Mouse (Mus musculus): ENCODE results near the gene Usp22.
"Not testable (repeated sequence)": the region's sequence is repeated elsewhere in the genome, so short reads cannot be mapped to it uniquely, and the experiment has no call there.

The Usp22 gene

DNA sequence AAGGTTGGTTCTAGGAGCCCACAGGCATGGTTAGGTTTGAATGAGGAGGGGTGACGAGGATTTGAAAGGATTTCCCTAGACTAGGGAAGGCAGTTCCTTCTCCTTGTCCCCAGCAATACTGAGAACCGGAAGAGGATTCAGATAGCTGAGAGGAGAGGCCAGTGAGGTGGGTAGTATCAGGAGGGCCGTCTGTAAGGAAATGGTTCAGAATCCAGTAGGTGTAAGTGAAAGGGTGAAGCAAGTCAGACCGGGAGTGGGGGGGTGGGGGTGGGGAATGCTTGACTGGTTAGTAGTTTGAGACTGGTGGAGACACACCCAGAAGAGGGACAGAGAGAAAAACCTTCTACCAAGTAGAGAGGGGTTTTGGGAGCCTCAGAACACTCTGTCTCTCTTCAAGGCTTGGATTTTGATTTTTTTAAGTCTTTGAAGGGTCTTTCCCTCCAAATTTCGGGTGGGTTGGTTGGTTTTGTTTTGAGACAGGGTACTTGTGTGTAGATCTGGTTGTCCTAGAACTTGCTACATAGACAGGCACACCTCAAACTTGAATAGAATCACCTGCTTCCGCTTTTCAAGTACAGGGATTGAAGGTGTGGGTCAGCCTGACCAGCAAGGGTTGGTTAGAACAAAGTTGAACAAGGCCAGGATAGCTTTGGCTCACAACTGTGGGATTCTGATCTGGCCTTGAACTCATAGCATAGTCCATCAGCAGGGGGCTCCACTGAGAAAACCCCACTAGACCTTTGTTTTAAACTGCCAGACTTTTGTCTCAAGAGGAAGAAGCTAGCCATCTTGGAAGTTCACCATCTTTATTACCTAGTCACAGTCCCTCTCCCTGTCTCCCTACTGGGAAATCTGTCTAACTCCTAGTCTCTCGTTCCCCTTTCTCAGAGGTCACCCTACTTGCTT is 31.0 kb downstream of the Usp22 start:
- peak; percentile 37 for DNase-seq (ENCODE audit: low spot score)

DNA sequence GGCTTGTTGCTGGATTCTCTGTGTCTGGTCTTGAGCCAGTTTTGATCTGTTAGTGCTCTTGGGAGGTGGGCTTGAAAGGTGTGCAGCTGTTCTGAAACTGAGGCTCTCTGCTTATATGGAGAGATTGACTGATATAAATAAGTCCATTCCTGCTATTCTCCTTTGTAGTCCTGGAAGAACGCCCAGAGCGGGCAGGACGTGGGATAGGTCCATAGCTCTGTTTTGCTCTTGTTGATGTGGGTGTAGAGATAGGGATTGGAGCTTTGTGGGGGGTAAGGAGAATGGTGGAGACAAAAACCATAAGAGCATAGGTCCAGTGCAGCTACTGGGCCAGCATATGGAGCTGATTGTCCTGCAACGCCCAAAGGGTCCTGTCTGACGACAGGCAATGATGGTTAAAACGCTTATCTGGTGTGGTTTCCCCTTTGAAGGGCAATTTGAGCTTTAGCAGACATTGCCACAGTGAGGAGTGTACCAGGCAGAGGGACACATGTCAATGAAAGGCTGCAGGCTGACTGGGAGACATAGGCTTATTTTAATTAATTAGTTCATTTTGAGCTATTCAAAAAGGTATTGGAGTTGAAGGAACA is 31.8 kb downstream of the Usp22 start:
- peak; percentile 32 for DNase-seq (ENCODE audit: low spot score)

DNA sequence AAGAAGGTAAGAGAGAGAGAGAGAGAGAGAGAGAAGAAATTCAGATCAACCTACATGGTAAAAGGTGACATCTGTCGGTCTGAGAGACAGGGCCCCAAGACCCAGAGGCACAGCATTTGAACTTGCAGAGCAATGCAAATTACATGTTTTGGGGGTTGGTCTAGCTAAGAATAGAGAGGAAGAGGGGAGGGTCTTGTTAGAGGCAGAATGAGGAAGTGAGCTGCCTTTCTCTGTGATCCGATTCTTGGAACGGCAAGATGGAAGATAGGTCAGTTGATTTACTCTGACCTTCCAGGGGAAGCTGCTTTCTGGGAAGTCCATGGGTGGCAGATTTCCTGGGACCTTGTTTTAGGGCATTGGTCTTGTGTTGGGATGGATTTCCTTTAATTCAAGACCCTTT is 32.6 kb downstream of the Usp22 start:
- DNase-seq (ENCODE audit: low spot score): peak; percentile 52

DNA sequence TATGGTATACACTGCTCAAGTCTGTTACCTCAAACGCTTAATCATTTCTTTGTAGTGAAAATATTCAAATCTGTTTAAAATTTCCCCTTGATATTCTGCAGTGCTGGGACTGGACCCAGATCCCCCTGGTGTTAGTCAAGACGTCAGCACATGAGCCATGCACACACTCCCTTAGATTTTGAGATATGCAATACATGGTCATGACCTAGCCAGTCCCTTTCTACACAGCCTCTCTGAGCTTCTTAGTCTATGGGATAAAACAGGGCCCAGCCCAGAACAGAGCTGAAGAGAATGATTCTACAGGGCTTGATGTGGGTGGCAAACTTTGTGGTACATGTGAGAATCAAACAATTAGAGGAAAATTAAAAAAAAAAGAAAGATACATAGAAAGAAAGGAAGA is 33.2 kb downstream of the Usp22 start:
- no peak for DNase-seq (ENCODE audit: low spot score)

DNA sequence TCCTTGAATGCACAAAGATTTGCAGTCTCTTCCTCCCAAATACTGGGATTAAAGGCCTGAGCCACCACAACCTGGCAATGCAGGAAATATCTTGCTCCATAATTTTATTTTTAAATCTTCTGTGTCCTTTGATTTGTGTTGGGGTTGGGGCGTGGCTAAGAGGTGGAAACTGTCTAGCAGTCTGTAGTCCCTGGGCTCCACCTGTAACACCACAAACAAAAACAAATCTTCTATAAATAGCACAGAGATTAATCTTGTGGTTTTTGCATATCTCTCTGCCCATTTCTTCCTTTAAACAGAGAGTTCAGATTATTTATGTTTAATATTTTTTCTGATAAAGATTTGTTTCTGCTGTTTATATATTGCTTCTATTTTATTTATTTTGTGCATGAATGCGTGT is 41.9 kb downstream of the Usp22 start:
- DNase-seq (ENCODE audit: low spot score): no peak

DNA sequence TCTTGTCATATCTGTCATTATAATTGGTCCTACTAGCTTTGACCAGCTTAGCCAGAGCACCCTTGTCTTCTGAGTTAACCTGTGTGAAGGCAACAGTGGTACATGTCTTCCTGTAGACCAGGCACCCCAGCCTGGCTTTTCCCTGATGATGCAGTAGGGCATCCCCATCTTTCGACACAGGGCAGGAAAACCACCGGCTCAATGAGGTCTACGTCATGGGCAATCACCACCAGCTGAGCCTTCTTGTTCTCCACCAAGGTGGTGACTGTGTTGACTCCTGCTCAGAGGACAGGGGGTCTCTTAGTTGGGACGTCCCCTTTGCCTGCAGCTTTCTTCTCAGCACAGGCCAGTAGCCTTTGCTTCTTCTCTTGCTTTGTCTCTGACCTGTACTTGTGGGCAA is 44.2 kb downstream of the Usp22 start:
- DNase-seq (ENCODE audit: low spot score): not testable (repeated sequence)

DNA sequence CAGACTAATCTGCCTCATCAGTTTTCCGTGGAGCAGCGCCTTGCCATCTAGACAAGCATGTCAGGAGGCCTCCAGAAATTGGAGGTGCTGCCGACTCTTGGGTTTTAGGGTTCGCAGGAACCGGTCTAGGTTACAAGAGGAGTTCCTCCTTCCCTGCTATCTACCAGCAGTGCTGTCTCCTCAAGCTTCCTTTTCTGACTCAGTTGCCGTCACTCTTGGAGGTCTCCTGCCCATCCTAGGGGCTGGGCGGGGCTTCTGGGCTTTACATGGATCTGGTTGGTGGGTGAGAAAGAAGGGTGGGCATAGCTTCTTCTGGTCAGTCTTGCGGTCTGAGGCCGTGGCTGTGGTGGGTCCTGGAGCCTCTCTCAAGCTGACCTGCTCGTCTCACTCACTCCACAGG is 45.5 kb downstream of the Usp22 start:
- no peak for DNase-seq (ENCODE audit: low spot score)

DNA sequence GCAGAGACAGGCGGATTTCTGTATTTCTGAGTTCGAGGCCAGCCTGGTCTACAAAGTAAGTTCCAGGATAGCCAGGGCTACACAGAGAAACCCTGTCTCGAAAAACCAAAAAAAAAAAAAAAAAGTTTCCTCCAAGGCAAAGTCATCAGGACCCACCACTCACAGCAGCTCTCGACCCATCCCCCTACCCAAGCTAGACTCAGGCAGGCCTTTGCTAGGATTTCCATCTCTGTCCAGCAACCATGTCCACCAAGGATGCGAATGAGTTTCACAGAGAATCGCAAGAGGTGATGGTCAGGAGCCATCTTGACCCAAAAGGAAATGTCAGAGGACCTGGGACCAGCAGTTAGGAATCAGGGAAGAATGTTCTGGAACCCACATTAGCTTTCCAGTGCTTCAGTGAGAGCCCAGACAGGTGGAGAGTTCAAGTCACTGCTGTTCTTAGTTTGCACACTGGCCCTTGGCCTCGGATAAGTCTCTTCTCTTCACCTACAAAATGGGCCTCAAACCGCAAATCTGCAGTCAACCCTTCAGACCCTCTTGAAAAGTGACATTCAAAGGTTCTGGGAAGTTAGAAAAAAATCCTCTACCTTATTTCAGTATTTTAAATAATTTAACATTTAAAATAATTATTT is 47.3 kb downstream of the Usp22 start:
- no peak for DNase-seq (ENCODE audit: low spot score)

DNA sequence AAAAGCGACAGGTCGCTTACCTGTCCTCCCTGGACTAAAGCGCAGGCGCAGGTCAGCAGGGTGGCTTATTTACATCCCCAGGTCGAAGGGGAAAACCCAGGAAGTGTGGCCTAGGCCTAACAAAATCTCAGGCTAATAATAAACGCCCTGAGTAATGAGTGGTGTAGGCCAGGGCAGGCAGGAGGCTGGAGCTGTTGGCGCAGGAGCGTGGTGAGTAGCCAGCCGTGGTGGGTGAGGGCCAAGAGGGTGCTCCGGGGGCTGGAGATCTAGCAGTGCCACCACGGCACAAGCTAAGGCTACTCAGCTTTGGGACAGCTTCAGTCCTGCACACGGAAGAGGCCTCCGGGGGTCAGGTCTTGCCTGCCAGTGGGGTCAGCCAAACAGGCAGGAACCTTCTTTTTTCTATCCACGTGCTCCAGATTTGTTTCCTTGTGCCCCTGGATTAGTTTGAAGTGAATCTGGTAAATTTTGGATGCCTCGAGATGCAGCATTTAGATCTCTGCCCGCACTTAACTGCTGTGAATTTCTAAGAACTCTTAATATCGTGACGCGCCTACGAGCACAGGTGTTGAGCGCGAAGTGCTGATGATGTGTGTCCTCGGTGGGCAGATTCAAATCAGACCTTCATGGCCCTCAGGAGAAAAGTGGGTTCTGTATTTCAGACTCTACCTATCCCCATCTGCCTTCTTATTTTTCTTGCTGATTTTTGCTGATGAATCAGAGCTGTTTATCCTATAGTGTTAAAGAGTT is 48.1 kb downstream of the Usp22 start, which contains the start of gene Tnfrsf13b:
TSS of gene Tnfrsf13b (plus strand) at position 150 of the 750 bp plus-strand sequence.
- DNase-seq (ENCODE audit: low spot score): no peak

DNA sequence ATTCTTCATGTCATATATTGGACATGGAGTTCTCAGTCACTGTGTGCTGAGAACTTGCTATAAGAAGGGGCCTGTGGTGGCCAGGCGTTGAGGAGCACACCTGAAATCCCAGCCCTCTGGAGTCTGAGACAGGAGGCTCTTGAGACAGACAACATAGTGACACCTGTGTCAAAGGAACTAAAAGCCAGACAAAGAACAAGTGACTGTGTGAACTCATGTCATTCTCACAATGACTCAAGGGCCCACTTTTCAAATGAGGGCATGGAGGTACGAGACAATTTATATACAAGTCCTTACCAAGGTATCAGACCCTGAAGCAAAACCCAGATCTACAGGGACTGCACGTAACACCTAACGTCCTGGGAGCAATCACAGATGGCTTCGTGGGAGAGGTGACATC is 48.9 kb downstream of the Usp22 start:
- no peak for DNase-seq (ENCODE audit: low spot score)

DNA sequence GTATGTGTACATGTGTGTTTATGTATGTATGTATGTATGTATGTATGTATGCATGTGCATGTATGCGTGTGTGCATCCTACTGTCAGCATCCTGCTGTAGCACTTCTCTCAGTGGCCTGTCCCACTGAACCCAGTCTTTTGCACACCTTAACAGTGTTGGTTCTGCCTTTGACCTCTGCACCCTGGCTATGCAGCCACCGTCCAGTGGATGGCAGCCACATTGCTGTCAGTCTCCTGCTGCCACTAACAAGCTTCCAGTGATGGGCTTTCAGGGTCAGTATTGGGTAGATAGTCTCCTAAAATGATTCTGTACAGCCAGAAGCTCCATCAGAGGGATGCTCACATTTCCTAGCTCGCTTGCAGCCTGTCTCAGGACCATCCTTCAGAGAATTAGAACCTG is 51.0 kb downstream of the Usp22 start:
- DNase-seq (ENCODE audit: low spot score): no peak

DNA sequence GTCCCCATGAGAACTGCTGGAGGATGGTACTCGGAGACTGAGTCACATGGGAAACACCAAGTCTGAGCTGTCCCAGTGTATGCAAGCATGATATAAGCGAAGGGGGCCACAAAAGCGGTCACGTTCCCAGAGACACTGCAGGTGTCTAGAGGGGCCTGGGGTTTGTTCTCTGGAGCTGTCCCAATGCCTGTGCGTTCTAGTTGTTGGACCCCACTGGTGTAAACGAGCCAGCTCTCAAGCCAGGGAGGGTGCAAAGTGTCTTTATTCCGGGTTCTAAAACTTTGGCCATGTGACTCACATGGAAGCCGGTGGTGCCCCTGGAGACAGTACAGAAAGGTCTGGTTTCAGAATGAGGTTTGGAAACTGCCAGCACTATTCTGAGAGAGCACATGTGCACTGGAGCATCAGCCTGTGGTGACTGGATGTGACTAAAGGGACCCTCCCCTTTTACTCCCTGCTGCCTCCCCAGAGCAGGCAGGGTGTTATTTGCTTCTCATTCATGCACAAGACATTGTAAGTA is 52.0 kb downstream of the Usp22 start:
- no peak for DNase-seq (ENCODE audit: low spot score)

DNA sequence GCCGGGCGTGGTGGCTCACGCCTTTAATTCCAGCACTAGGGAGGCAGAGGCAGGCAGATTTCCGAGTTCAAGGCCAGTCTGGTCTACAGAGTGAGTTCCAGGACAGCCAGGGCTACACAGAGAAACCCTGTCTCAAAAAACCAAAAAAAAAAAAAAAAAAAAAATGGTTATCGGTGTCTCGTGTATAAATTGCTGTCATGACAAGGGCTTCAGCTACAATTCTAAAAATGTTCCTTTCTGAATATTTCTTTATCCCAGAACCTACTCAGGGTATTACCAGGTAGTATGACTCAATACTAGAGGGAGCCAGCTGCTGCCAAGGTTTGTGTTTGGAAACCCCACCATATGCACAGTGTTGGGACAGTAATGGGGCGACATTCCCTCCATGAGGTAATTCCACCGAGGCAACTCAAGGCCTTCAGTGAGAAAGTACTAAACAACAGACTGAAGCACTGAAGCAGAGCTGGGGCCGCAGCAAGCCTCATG is 52.5 kb downstream of the Usp22 start:
- no peak for DNase-seq (ENCODE audit: low spot score)

DNA sequence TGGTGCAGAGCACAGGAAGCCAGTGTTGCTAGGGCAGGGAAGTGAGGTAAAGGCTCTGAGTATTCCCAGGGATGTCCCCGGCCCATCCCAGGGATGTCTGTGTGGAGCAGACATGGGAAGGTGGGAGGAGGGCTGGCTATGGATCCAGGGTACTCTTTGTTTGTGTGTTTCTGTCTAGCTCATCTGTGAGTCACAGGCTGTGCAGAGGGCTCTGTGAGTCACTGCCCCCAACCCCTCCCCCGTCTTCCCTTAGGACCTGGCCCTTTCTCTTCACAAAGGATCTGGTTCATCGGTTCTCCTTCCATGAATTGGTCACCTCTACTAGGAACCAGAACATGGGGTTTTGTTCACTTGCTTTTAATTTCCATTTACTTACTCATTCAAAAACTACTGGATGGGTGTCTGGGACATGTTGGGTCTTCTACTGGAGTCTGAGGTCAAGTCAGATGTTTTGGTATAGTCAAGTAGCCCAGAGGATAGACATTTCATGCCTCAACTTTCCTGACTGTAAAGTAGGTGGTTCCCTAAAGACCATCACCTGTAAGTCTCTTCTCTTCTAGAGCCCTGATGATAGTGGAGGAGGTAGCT is 54.8 kb downstream of the Usp22 start:
- no peak for DNase-seq (ENCODE audit: low spot score)

DNA sequence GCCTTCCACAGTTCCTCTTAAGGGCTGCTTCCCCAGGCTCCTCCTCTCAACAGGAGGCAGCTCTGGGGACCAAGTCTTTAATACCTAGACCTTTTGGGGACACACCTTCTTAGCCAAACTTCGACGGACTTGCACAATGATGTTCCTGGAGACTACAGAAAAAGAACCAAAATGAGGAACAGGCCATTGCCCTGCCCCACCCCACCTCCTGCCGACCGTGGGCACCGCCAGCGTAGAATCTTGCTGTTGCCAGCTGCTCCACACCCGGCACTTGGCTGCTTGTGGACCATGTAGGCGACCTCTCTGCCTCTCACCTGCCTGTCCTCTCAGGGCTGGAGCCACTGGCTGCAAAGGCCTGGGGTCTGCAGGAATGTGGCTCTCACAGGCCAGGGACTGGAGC is 58.6 kb downstream of the Usp22 start:
- peak; percentile 41 for DNase-seq (ENCODE audit: low spot score)

DNA sequence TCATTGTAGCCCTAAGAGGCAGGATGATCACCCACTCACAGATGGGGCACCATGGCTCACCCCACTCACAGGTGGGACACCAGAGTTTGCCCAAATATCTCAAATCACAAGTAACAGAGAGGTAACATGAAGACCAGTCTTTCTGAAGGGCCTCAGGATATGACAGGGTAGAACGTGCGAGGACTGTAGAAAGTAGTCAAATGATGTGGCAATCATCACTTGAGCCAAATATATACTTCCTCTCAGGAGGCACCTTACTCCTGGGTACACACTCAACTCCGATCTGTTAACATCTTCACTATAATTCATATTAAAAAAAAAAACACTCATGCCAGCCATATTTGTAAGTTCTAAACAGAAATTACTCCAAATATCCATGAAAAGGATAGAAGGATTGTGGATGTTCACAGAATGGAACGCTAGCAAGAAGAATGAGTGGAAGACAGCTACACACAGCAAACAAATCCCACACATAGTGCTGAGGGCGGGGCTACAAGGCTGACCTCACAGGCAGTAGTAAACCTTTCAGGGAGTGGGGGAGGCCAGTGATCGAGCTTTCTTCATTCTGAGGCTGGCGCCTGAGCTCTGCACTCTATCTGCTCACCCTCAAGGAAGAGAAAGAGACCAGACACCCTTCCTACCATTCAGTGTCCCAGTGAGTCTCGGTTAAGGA is 62.4 kb downstream of the Usp22 start:
- DNase-seq (ENCODE audit: low spot score): peak; percentile 28

DNA sequence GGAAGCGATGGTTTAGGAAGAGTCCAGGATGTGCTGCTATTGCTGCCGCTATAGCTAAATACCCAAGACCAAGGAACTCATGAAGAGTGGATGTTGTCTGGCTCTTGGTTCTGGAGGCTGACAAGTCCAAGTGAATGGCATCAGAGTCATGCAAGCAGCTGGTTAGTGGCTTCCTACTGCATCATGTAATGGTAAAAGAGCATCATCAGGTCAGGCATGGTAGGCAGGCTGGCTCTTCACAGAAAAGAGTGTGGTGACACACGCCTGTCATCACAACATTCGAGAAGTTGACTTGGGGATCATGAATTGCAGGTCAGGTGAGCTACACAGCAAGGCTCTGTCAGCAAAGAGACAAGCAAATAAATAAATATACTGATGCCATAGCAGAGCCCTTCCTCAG is 63.4 kb downstream of the Usp22 start:
- no peak for DNase-seq (ENCODE audit: low spot score)

DNA sequence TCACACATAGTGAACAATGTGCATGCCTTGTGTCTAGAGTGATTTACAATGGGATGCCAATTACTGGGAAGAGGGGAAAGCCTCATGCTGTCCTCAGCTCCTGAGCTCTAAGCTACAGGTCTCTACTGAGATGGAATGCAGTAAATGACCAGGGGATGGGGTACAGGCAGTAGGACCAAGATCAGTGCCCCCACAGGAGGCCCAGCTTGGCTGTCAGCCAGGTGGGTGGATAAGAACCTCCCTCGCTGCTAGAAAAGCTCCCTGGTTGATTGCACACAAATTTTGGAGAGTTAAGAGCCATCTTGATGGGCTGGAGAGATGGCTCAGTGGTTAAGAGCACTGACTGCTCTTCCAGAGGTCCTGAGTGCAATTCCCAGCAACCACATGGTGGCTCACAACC is 63.9 kb downstream of the Usp22 start:
- DNase-seq (ENCODE audit: low spot score): no peak

DNA sequence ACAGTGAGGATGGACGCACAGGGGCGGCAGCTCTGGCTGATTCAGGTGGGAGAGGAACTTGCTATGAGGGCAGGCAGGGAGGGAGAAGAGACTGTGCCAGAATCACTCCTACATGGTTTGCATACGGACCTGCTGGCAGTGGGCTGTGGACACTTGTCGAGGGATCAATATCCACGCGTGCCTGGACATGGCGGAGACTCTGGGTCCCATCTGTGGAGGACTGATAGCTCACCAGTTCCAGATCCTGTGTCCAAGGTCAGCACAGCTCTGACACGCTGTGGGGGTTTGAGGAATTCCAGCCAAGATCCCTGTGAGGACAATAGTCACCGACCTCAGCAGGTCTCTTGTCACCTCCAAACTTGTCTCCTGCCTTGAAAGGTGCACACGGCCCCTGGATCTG is 64.7 kb downstream of the Usp22 start:
- no peak for DNase-seq (ENCODE audit: low spot score)

DNA sequence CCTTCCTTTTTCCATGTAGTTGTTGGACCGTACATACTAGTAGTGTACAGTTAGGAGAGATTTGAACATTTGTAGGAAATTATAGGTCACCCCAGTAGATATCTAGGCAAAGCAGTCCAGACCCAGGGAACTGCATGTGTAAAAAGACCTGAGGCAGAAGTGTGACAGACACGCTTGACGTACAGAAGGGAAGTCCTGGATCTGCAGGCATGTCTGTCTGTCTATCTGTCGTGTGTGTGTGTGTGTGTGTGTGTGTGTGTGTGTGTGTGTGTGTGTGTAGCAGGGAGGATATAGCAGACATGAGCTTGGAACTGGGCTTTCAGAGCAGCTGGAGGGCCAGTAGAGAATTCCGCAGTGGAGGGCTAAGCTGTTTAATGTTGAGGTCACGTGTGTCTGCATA is 65.1 kb downstream of the Usp22 start:
- DNase-seq (ENCODE audit: low spot score): no peak

DNA sequence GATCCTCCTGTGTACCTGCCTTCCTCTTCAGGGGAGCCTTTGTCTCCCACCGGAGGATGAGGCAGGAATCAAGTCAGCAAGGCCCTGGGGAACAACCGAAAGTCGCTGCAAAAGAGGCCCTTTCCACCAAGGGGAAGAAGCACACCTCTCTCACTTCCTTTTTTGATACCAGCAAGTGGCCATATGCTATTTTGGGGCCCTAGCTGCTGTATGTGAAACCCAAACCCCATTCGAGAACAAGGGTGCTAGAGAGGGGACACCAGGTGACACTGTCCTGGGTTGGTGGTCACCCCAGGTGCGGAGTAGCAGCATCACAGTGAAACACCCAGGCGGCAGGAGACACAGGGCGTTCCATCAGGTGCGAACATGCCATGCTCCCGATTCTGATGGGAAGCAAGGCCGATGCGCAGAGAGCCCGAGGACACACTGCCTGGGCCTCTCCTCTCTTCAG is 65.9 kb downstream of the Usp22 start:
- DNase-seq (ENCODE audit: low spot score): peak; percentile 24
